ENCODE assay signal across 8 mouse cellular contexts in the genomic region with DNA sequence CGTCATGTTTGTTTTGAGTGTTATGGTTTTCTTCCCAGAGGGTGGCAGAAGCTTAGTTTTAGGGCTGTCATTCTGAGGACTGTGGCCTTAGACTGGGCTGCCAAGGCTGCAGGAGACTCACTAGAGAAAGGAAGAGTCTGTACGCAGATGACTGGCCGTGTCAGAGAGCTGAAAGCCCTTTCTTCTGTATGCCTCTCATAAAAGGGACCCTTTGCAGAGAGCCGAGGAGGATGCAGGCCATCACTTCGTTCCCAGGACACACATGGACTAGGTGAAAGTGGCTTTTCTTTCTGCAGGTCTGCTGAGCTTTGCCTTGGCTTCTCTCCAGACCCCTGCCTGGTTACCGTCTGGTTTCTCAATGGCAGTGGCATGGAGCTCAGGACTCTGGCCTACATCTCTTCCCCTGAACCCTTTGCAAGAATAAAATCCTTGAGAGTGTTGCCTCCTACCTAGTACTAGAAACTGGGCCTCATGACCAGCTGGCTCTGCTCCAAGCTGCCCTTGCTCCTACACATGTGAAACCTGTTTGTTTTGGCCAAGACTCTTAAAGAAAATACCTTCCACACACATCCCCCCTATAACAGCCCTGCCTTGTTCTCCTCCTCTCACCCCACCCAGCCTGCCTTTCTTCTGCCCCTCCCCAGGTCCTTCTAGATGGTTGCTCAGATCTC. TPM values are rescaled to one million over a fixed set of nuclear protein-coding genes. Genes with fewer than 3 reads are reported as not detected.
A peak's percentile ranks its signal among the peaks of the same experiment; 100 is the strongest.
DNase-seq lines count a peak whose midpoint lies in the region; ATAC-seq lines count a peak whose summit lies in the region.

No protein-coding gene starts in this region.

- H3K9ac ChIP-seq in liver, embryonic 11.5 days (ENCODE audit: low read depth, low read length) = no peak overlapping the region
- H3K9ac ChIP-seq in hindbrain, embryonic 13.5 days = peak overlapping the region; percentile 39; the same call in 1 of the 2 replicates
- H3K9ac ChIP-seq in limb, embryonic 13.5 days = peak overlapping the region; percentile 39; the same call in 1 of the 2 replicates

- no peak overlapping the region for H3K27ac ChIP-seq in liver, embryonic 11.5 days (ENCODE audit: low read depth, low read length)
- H3K27ac ChIP-seq in hindbrain, embryonic 13.5 days = peak overlapping the region; percentile 81
- H3K27ac ChIP-seq in limb, embryonic 13.5 days = peak overlapping the region; percentile 95

- WGBS in liver, embryonic 11.5 days = 81% methylated on average over 6 of the region's 6 CpGs
- WGBS in hindbrain, embryonic 13.5 days = 39% methylated on average over 6 of the region's 6 CpGs
- WGBS in limb, embryonic 13.5 days = 30% methylated on average over 6 of the region's 6 CpGs

- no peaks in the 10 kb centered on the region for H3K27me3 ChIP-seq in liver, embryonic 11.5 days (replicated peaks; ENCODE audit: control insufficient read depth, insufficient read depth, low read length)
- H3K27me3 ChIP-seq in hindbrain, embryonic 13.5 days = no peaks in the 10 kb centered on the region
- no peaks in the 10 kb centered on the region for H3K27me3 ChIP-seq in limb, embryonic 13.5 days

- H3K4me1 ChIP-seq in liver, embryonic 11.5 days (replicated peaks; ENCODE audit: control insufficient read depth, insufficient read depth, low read length) = peaks cover 4% of the 10 kb centered on the region; the same call in 1 of the 2 replicates
- peaks cover 36% of the 10 kb centered on the region for H3K4me1 ChIP-seq in hindbrain, embryonic 13.5 days (replicated peaks)
- peaks cover 43% of the 10 kb centered on the region for H3K4me1 ChIP-seq in limb, embryonic 13.5 days

- no peaks in the 10 kb centered on the region for H3K9me3 ChIP-seq in liver, embryonic 11.5 days (ENCODE audit: control insufficient read depth, low read length)
- H3K9me3 ChIP-seq in hindbrain, embryonic 13.5 days = no peaks in the 10 kb centered on the region
- no peaks in the 10 kb centered on the region for H3K9me3 ChIP-seq in limb, embryonic 13.5 days

- peak; percentile 19 for DNase-seq in liver
- DNase-seq in liver, embryonic 11.5 days (ENCODE audit: low spot score) = no peak
- DNase-seq in cerebellum, adult 9-10 months = peak; percentile 97
- peak; percentile 41 for DNase-seq in ovary, postnatal 14 days (ENCODE audit: low spot score)
- no peak for DNase-seq in frontal cortex, postnatal 36 days (ENCODE audit: low spot score in 2 of 2)
- DNase-seq in c-Kit-positive CD71-positive TER-119-positive erythroid progenitor cells, embryonic 14.5 days (ENCODE audit: low spot score) = no peak

- no peak overlapping the region for H3K4me3 ChIP-seq in liver, embryonic 11.5 days (ENCODE audit: low read depth, low read length)
- no peak overlapping the region for H3K4me3 ChIP-seq in hindbrain, embryonic 13.5 days
- no peak overlapping the region for H3K4me3 ChIP-seq in limb, embryonic 13.5 days

- no peaks in the 10 kb centered on the region for H3K36me3 ChIP-seq in liver, embryonic 11.5 days (ENCODE audit: control insufficient read depth, insufficient read depth, low read length)
- H3K36me3 ChIP-seq in hindbrain, embryonic 13.5 days = no peaks in the 10 kb centered on the region
- H3K36me3 ChIP-seq in limb, embryonic 13.5 days = no peaks in the 10 kb centered on the region

- ATAC-seq in liver, embryonic 11.5 days (replicated peaks; ENCODE audit: low FRiP score) = no peak
- no peak for ATAC-seq in hindbrain, embryonic 13.5 days (ENCODE audit: low FRiP score)
- ATAC-seq in limb, embryonic 13.5 days (ENCODE audit: low FRiP score, low read depth) = peak; percentile 89

- no peak overlapping the region for H3K4me2 ChIP-seq in liver, embryonic 11.5 days
- H3K4me2 ChIP-seq in hindbrain, embryonic 13.5 days = no peak overlapping the region
- peak overlapping the region; percentile 21; the same call in 1 of the 2 replicates for H3K4me2 ChIP-seq in limb, embryonic 13.5 days (replicated peaks)

RNA-seq across cellular contexts. Expression of gene Taf11, which starts 36.0 kb away (rescaled TPM):
- polyA plus RNA-seq in liver, embryonic 11.5 days (2014; fragmentation: Nextera tagmentation; extraction: Ambion mirVana) = 61.0 and 70.0 TPM in 2 replicates
- 68.4 and 76.1 TPM in 2 replicates for polyA plus RNA-seq in hindbrain, embryonic 13.5 days (2015; fragmentation: Nextera tagmentation; extraction: Ambion mirVana)
- polyA plus RNA-seq in limb, embryonic 13.5 days (2015; fragmentation: Nextera tagmentation; extraction: Ambion mirVana) = 81.0 and 90.6 TPM in 2 replicates

RNA-seq across cellular contexts. Expression of gene Anks1, which starts 36.6 kb away (rescaled TPM):
- polyA plus RNA-seq in liver, embryonic 11.5 days (2014; fragmentation: Nextera tagmentation; extraction: Ambion mirVana) = 8.3 and 8.9 TPM in 2 replicates
- 58.6 and 75.2 TPM in 2 replicates for polyA plus RNA-seq in hindbrain, embryonic 13.5 days (2015; fragmentation: Nextera tagmentation; extraction: Ambion mirVana)
- polyA plus RNA-seq in limb, embryonic 13.5 days (2015; fragmentation: Nextera tagmentation; extraction: Ambion mirVana) = 14.1 and 16.5 TPM in 2 replicates

Comparison
In these comparisons a context has a peak if more than half of its experiments do, and no peak if none do; other contexts are left out.
1. DNase-seq: peak in liver (single experiment), cerebellum, adult 9-10 months (single experiment) and ovary, postnatal 14 days (single experiment); none in liver, embryonic 11.5 days (single experiment), frontal cortex, postnatal 36 days (0 of 2) and c-Kit-positive CD71-positive TER-119-positive erythroid progenitor cells, embryonic 14.5 days (single experiment).